Mouse (Mus musculus): ENCODE results near the gene Hpd.

Gene Hpd

GRCm38 (mm10) chr5:123185966-123186365 lies 3.4 kb upstream of the Hpd start:
- peak; percentile 69 for DNase-seq (ENCODE audit: low spot score)

DNA sequence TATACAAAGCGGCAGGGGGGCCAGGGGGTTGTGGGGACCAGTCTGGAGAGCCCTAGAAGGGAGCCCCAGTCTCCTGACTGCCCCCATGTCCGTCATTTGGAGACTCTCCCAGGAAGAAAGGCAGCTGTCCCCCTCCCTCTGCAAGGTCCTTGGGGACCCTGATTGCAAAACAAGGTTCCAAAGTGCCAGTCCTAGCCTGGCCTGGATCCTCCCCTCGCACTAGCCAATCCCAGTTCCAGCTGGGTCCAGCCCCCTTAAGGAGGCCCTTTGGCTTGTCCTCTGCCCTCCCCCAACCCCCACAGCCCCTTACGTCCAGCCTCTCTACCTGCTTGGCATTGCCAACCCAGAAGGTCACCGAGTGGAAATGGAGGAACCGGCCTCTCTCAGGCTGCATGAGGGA lies 991 bp downstream of the Hpd start:
- DNase-seq (ENCODE audit: low spot score): no peak

GRCm38 (mm10) chr5:123180390-123180789 lies 2.1 kb downstream of the Hpd start:
- DNase-seq (ENCODE audit: low spot score): no peak

- no peak for DNase-seq (ENCODE audit: low spot score)
Measured at GRCm38 (mm10) chr5:123178792-123179191, 3.7 kb downstream of the Hpd start.

- peak; percentile 94 for DNase-seq (ENCODE audit: low spot score)
Measured at GRCm38 (mm10) chr5:123171646-123172350, 10.7 kb downstream of the Hpd start.

DNA sequence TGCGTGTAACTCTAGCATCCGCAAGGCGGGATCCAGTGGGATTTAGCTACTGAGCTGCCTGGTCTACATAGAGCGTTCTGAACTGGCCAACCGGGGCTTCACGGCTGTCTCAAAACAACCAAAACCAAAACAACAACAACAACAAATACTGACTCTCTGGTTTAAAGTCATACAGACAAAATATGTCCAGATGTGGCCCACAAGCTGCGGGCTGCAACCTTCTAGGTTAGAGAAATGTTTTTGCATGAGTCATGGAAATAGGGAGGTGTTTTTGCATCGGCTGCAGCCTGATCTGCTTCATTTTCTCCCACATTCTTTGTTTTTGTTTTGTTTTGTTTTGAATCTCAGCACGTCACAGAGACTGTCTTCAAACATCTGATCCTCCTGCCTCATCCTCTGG lies 12.2 kb downstream of the Hpd start:
- DNase-seq (ENCODE audit: low spot score): no peak

GRCm38 (mm10) chr5:123169284-123169683 lies 13.2 kb downstream of the Hpd start, which contains the start of gene Psmd9:
Gene Psmd9, plus strand, starts transcription at chr5:123169413.
- no peak for DNase-seq (ENCODE audit: low spot score)

GRCm38 (mm10) chr5:123167591-123167990 lies 14.9 kb downstream of the Hpd start:
- DNase-seq (ENCODE audit: low spot score): no peak

- no peak for DNase-seq (ENCODE audit: low spot score)
Measured at GRCm38 (mm10) chr5:123166437-123166836, 16.1 kb downstream of the Hpd start.

DNA sequence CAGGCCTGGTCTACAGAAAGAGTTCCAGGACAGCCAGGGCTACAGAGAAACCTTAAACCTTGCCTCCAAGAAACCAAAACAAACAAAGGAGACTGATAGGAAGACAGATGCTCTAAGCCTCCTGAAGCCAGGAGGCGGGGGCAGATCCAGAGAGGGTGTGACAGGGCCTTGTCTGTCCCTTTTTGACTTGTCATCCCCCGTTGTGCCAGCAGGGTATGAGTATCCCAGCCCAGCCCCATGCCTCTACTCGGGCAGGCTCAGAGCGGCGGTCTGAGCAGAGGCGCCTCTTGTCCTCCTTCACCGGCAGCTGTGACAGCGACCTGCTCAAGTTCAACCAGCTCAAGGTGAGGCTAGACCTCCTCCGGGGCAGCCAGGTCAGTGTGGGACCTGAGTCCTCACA lies 19.6 kb downstream of the Hpd start:
- no peak for DNase-seq (ENCODE audit: low spot score)

DNA sequence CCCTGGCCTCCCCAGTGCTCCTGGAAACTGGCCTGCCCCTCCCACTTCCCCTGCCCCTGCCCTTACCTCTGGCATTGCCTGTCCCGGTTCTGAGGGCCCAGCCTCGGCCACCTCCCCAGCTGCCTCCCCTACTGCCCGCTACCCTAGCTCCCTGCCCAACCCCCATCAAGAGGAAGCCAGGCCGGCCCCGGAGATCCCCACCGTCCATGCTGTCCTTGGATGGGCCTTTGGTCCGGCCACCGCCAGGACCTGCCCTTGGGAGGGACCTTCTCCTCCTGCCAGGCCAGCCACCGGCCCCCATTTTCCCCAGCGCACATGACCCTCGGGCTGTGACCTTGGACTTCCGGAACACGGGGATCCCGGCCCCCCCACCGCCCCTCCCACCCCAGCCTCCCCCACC lies 22.2 kb downstream of the Hpd start:
- no peak for DNase-seq (ENCODE audit: low spot score)

- DNase-seq (ENCODE audit: low spot score): no peak
Measured at GRCm38 (mm10) chr5:123159866-123160265, 22.7 kb downstream of the Hpd start.

DNA sequence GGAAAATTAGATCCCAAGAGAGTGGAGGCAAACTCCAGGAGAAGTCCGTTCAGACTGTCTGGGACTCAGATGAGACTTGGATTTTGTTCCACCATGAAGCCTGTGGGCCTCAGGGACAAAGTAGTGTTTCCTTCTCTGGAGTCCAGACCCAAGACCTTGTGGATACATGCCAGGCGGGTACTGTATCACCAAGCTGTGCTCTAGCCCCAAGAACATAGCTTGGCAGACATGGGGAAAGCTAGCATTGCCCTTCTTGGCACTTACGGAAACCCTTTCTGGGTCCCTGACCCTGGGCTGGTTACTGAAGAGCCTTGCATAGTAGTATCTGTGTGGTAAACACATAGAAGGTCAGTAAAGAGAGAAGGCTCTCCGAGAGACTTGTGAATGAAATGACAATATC lies 23.1 kb downstream of the Hpd start:
- DNase-seq (ENCODE audit: low spot score): no peak

DNA sequence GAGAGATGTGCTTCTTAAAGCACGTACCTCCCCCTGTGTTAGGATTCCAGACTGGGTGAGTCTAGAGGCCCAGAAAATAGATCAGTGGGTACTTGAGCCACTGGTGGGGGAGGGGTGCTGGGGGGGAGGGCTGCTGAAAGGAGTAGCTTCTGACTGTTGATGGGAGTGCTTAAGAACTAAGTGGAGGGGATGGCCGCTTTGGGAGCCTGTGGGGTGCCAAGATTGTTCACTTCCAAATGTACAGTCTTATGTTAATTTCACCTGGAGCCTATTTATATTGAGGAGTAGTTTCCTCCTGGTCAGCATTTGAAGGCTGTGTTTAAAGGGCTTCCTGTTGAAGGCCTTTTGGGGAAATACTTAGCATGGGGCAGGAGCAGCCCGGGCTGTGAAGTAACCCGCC lies 24.6 kb downstream of the Hpd start:
- no peak for DNase-seq (ENCODE audit: low spot score)

GRCm38 (mm10) chr5:123156763-123157162 lies 25.8 kb downstream of the Hpd start:
- no peak for DNase-seq (ENCODE audit: low spot score)

DNA sequence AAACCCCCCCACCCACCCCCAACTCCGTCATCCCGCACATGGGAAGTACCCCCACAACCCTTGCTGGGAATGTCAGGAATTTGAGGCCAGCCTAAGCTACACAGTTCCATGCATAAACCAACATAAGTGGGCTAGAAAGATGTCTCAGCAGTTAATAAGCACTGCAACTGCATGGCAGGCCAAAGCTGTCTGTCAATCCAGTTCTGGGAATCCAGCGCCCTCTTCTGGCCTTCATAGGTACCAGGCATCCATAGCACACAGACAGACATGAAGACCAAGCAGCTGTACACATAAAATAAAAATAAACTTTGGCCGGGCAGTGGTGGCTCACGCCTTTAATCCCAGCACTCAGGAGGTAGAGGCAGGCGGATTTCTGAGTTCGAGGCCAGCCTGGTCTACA lies 27.1 kb downstream of the Hpd start:
- DNase-seq (ENCODE audit: low spot score): peak; percentile 66

GRCm38 (mm10) chr5:123152901-123153300 lies 29.6 kb downstream of the Hpd start:
- no peak for DNase-seq (ENCODE audit: low spot score)

DNA sequence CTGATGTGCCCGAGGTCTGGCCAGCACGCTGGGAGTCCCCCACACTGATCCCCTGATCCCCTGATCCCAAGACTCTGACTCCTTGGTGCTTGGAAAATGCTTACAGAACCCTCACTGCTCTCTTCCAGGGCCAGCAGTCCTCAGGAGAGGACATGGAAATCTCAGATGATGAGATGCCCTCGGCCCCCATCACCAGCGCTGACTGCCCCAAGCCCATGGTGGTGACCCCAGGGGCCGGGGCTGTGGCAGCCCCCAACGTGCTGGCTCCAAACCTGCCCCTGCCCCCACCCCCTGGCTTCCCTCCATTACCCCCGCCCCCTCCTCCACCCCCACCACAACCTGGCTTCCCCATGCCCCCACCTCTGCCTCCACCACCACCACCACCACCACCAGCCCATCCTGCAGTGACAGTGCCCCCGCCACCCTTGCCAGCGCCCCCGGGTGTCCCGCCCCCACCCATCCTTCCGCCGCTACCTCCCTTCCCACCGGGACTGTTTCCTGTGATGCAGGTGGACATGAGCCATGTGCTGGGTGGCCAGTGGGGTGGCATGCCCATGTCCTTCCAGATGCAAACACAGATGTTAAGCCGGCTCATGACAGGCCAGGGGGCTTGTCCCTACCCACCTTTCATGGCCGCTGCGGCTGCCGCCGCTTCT lies 30.7 kb downstream of the Hpd start:
- no peak for DNase-seq (ENCODE audit: low spot score)

DNA sequence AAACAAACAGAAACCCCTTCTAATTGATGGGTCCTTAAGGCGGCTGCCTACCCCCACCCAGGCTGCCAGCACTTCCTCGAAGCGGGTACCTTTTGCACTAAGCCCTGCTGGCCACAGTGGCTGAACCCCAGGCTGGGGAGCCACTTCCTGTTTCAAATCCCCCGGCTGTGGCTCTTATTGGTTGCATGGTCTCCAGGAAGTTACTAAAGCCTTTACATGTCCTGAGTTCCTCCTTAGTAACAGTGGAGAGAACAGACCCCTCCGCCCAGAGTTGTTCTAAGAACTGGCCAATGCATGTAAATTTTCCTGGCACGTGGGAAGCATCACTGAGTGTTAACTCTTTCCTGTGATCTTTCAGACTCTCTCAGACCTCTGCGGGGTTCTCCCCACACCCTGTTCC lies 31.4 kb downstream of the Hpd start:
- DNase-seq (ENCODE audit: low spot score): no peak

- DNase-seq (ENCODE audit: low spot score): no peak
Measured at GRCm38 (mm10) chr5:123150641-123151040, 31.9 kb downstream of the Hpd start.

- DNase-seq (ENCODE audit: low spot score): peak; percentile 95
Measured at GRCm38 (mm10) chr5:123149451-123150400, 32.8 kb downstream of the Hpd start.

DNA sequence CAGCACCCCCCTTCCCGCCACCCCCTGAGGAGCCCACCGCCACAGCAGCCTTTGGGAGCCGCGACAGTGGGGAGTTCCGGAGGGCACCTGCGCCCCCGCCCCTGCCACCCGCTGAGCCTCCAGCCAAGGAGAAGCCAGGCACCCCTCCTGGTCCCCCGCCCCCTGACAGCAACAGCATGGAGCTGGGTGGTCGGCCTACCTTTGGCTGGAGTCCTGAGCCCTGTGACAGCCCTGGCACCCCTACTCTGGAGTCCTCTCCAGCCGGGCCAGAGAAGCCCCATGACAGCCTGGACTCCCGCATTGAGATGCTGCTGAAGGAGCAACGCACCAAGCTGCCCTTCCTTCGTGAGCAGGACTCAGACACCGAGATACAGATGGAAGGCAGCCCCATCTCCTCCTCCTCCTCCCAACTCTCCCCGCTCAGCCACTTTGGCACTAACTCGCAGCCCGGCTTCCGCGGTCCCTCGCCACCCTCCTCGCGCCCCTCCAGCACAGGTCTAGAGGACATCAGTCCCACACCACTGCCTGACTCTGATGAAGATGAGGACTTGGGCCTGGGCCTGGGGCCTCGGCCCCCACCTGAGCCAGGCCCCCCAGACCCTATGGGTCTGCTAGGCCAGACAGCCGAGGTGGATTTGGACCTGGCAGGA lies 34.3 kb downstream of the Hpd start:
- no peak for DNase-seq (ENCODE audit: low spot score)

Measured in testis, postnatal 10 days (tissue).